Mouse (Mus musculus) spleen, embryonic (tissue): ENCODE results near the gene Eif4a1.

Source experiments
- CTCF ChIA-PET: fragments of 350-600 bp; sonication (Branson Sonifier 250); formaldehyde crosslinking; loops from one replicate; lab custom pipeline; 2022; lab: Charles Lee

The Eif4a1 gene

GRCm38 (mm10) chr11:69680136-69680855 lies 8.1 kb upstream of the Eif4a1 start:
- CTCF ChIA-PET = interaction anchor here (0.5 to 0.7 kb wide), 4 partner anchors 14 to 161 kb away, joined by 3 to 20 read pairs (median 4); no protein-coding TSS in a partner anchor

- CTCF ChIA-PET = no interaction called here
These were observed 6.9 kb upstream of the Eif4a1 start for GRCm38 (mm10) chr11:69679144-69679543.

GRCm38 (mm10) chr11:69671726-69672124 lies 498 bp downstream of the Eif4a1 start:
- CTCF ChIA-PET = interaction anchor here (0.7 kb wide), 1 partner anchor 80 kb away, joined by 3 read pairs; no protein-coding TSS in a partner anchor

GRCm38 (mm10) chr11:69670786-69671725 lies 1.2 kb downstream of the Eif4a1 start:
- CTCF ChIA-PET = no interaction called here

GRCm38 (mm10) chr11:69666665-69667005 lies 5.6 kb downstream of the Eif4a1 start:
- CTCF ChIA-PET = interaction anchor here (0.6 kb wide), 1 partner anchor 13 kb away, joined by 3 read pairs; no protein-coding TSS in a partner anchor

GRCm38 (mm10) chr11:69665961-69666664 lies 6.1 kb downstream of the Eif4a1 start, which contains the start of gene Cd68:
Gene Cd68, minus strand, starts transcription at chr11:69666153.
- CTCF ChIA-PET = interaction anchor here (0.6 kb wide), 1 partner anchor 14 kb away, joined by 3 read pairs; no protein-coding TSS in a partner anchor

- CTCF ChIA-PET = interaction anchor here (0.5 kb wide), 1 partner anchor 18 kb away, joined by 3 read pairs; no protein-coding TSS in a partner anchor
These were observed 6.7 kb downstream of the Eif4a1 start for GRCm38 (mm10) chr11:69665457-69665960.

- CTCF ChIA-PET = interaction anchor here (0.5 kb wide), 1 partner anchor 17 kb away, joined by 3 read pairs; no protein-coding TSS in a partner anchor
These were observed 7.4 kb downstream of the Eif4a1 start for GRCm38 (mm10) chr11:69664841-69665240.

GRCm38 (mm10) chr11:69663795-69664194 lies 8.4 kb downstream of the Eif4a1 start:
- CTCF ChIA-PET = no interaction called here

- CTCF ChIA-PET = no interaction called here
These were observed 9.1 kb downstream of the Eif4a1 start for GRCm38 (mm10) chr11:69662967-69663671.

GRCm38 (mm10) chr11:69662213-69662966 lies 9.8 kb downstream of the Eif4a1 start, which contains the start of gene Mpdu1:
Gene Mpdu1, minus strand, starts transcription at chr11:69662642.
- CTCF ChIA-PET = interaction anchor here (1.1 kb wide), 1 partner anchor 11 kb away, joined by 3 read pairs; no protein-coding TSS in a partner anchor

GRCm38 (mm10) chr11:69661221-69661881 lies 10.9 kb downstream of the Eif4a1 start:
- CTCF ChIA-PET = interaction anchor here (1.1 kb wide), 1 partner anchor 10 kb away, joined by 3 read pairs; no protein-coding TSS in a partner anchor

- CTCF ChIA-PET = interaction anchor here (0.7 kb wide), 1 partner anchor 169 kb away, joined by 3 read pairs; no protein-coding TSS in a partner anchor
These were observed 14.8 kb downstream of the Eif4a1 start for GRCm38 (mm10) chr11:69657462-69657881.

- CTCF ChIA-PET = interaction anchor here (0.6 to 0.7 kb wide), 2 partner anchors 26 to 170 kb away, joined by 3 to 5 read pairs; no protein-coding TSS in a partner anchor
These were observed 15.4 kb downstream of the Eif4a1 start for GRCm38 (mm10) chr11:69656617-69657461.

- CTCF ChIA-PET = interaction anchor here (0.6 kb wide), 1 partner anchor 25 kb away, joined by 5 read pairs; no protein-coding TSS in a partner anchor
These were observed 16.2 kb downstream of the Eif4a1 start for GRCm38 (mm10) chr11:69656065-69656455.

GRCm38 (mm10) chr11:69655264-69656064 lies 16.8 kb downstream of the Eif4a1 start, which contains the start of gene Sox15:
Gene Sox15, plus strand, starts transcription at chr11:69655314.
- CTCF ChIA-PET = interaction anchor here (0.6 kb wide), 1 partner anchor 194 kb away, joined by 6 read pairs; no protein-coding TSS in a partner anchor
